Mouse (Mus musculus) E14TG2a.4 (cell line): ENCODE data around the gene Agt.

Experiments used
- CTCF ChIP-seq: conservative IDR thresholded peaks from 2 replicates; pipeline ENCODE4 v1.5.1; 2014; ENCODE audit warnings: low read length
- POU5F1 ChIP-seq: IDR thresholded peaks from 2 replicates; pipeline ENCODE4 v1.6.1; 2014; ENCODE audit warnings: low read length, borderline replicate concordance

DNA sequence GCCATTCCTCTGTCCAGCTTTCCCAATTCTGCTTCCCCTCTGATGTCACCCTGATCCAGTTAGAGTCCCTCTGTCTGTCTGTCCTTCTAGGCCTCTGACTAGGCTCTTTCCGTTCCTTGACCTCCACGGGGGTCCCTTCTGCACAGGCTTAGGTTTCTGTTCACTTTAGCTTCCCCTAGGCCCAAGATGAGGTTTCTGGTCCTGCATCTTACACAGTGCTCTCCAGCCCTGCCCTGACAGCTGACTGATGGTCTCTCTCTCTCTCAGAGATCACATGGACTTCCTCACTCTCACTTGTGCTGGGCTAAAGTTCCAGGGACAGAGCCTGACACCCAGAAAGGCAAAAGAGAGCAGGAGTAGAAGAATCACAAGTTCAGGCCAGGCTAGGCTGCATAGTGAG, 17.1 kb upstream of the Agt start:
- no peak for TF ChIP-seq CTCF
- TF ChIP-seq POU5F1 = no peak
